Mouse (Mus musculus) adrenal gland, postnatal 36 days (tissue): Measurements from ENCODE around the gene Ogfod3. TPM values are rescaled to one million over a fixed set of nuclear protein-coding genes. Genes with fewer than 3 reads are reported as not detected.

Source experiments
- DNase-seq, 2 experiments: peaks; one replicate each; pipeline ENCODE4 v3.0.0; 2021; ENCODE audit warnings: mixed read lengths in 1 of 2
- total RNA-seq, 2 experiments: library from RNA; stranded (reverse); gene quantifications; 2 replicates each; pipeline ENCODE4 v1.2.3; 2021

The Ogfod3 gene
- total RNA-seq, 2 experiments from 2014 or later: 22.6 to 30.5 TPM

DNA sequence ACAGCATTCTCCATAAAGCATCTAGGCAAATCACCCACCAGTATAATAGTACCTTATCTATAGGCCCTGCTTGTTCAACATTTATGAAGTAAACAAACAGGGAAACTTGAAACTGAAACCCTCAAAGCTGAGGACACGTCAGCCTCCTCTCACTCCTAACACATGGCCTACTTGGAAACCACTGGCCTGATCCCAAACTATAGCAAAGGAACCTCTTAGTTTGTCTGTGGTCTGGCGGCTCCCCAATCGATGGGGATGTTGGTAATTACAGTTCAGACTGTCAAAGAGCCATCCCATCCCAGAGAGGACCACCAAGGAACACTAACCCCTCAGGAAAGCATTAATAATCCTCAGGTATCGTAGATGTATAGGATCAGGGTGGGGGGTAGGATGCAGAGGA, 4.7 kb downstream of the Ogfod3 start:
- DNase-seq: no peak

DNA sequence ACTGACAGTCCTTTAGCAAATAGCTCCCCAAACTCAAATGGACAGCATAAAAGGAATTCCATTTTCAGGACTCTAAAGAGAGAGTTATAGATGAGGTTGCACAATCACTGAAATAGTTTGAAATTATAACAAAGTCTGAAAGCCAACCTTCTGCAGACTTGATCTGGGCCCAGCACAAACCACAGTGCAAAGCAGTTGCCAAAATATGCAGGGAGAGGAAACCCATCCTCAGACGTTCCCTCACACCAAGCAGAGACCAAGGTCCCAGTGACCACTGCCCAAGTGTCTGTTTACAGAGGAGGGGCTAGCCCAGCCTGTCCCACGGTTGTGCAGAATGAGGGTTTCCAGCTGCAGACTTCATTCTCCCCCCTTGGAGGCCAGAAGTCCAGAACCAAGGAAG, 5.9 kb downstream of the Ogfod3 start:
- DNase-seq: no peak

DNA sequence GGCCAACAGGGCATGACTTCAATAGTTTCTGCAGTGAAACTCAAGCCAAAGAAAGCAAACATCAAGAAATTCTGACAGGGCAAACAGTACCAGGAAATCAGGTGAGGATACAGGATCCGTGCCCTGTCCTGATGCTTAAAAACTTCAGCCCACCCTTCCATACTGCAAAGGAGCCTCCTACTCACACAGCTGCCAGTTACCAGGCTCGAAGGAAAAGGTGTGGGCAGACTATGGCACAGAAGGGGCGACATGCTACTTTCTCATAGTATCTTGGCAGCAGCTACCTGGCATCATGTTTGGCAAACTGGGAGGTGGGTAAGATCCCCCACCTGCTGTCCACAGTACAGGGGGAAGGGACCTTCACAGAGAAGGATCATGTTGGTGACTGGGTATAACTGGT, 11.1 kb downstream of the Ogfod3 start:
- no peak for DNase-seq

DNA sequence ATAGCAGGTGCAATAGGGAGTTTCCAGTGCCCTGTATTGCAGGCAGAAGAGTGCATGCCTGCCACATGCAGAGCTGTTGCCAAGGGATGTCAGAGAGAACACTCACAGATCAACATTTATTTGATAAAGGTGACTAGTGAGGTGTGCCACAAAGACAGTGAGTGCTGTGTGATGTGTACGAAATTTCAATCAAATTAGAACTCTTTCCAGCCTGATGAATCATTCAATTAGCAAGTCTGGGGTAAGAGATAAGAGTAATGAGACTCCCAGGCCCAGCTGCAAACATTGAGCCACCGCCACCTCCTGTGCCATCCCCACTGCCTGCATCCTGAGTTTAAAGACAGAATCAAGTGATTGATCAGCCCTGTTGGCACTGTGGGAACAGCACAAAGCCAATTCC, 11.8 kb downstream of the Ogfod3 start:
- no peak for DNase-seq

DNA sequence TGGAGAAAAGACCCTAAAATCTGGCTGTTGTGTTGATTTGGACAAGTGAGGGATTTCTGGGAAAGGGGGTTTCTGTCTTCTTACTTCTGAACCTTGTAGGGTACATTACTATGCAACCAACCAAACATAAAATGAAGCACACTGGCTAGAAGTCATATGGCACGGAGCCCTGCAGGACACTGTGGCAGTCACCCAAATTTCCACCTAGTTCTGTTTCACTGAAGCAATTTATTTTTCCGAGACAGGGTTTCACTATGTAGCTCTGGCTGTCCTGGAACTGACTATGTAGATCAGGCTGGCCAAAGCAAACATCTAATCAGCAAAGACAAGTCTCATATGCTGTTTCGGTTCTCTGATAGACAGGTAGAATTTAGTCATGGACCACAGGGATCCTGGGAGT, 14.8 kb downstream of the Ogfod3 start:
- DNase-seq: peak in 1 of 2 experiments; percentile 42

DNA sequence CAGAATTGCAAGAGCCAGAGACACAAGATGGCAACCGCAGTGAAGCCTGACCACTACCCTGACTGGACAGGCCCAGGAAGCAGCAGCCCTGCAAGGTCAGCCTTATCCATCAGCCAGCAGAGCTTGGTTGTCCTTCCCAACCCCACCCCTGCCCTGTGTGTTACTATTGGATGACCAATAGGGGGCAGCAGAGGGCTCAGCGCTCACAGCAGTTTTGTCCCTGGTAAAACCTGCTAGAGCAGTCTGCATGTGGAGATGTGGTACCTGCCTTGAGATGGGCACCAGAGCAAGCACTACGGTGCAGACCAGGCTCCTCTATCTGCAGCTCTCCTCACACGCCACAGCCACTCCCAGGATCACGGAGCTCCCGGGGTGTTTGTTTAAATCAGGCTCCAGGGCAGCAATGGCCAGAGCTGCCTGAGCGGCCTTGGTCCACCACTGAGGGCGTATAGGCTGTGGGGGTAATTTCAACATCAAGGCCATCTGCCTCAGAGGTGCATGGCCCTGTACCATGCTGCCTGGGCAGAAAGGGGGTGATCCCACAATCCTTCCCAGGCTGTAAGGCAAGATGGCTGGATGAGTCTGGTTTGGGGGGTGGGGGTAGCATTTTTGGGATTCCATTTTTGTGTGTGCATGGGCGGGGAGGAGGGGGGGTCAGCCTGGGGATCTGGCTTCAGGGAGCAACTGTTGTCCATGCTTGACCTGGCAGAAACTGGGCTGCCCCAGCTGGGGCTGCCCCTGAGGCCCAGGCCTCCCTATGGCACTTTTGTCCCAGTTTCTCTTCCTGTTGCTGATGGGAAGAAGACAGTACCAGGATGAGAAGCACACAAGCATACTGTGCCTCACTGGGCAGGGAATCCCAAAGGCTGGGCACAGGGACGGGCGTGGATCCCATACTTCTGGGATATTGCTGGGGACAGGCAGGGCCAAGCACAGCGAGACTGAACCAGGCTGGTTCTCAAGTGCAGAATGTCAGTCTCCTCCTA, 27.9 kb downstream of the Ogfod3 start:
- peak; percentile 59 to 78 for DNase-seq

DNA sequence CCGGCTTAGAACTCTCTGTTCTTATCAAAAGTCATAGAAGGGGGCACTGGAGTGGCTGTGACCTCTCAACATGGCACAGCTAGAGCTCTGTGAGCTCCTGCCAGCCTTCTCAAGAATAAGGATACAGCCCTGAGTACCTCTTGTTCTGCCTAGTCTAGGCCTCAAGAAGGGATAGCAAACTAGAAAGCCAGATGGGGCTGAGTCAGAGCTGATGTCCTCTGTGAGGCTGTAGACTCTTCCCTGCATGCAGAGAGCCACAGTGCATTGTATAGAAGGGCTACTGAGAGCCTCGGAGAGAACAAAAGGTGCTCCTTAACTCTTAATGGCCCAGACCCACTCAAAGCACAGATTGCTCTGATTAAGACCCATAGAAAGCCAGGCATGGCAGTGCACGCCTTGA, 30.3 kb downstream of the Ogfod3 start:
- DNase-seq: no peak

DNA sequence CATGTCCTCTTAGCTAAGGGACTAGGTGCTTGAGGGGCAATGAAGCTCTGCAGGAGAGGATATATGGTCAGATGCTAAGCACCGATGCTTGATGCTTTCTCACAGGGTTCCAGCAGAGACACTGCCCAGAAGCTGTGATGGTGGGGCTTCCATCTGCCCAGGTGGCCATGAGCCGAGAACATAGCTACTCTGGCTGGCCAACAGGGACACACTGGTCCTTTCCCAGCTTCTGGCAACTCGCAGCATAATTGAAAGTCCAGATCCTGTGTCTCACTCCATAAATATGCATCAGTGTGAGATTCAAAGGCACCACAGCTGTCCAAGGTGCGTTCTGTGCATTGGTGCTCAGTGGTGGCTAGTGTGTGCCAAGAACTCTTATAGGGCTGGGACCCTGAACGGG, 31.3 kb downstream of the Ogfod3 start:
- DNase-seq: no peak

DNA sequence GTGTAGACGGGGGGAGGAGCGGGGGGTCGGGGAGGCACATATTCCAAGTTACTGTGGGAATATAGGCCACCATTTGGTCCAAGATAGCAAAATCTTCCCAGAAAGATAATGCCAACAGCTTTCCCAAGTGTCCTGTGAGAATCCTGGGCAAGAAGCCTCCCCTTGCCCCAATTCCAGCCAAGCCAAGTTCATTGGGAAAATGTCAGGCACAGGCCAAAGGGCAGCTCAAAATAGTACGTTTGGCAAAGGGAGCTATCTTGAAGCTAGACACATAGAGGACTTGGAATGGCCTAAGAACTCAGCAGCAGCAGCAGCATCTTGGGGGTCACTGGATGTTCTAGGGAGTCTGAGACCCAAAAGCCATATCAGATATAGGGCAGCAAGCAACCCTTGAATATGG, 40.8 kb downstream of the Ogfod3 start:
- no peak for DNase-seq

DNA sequence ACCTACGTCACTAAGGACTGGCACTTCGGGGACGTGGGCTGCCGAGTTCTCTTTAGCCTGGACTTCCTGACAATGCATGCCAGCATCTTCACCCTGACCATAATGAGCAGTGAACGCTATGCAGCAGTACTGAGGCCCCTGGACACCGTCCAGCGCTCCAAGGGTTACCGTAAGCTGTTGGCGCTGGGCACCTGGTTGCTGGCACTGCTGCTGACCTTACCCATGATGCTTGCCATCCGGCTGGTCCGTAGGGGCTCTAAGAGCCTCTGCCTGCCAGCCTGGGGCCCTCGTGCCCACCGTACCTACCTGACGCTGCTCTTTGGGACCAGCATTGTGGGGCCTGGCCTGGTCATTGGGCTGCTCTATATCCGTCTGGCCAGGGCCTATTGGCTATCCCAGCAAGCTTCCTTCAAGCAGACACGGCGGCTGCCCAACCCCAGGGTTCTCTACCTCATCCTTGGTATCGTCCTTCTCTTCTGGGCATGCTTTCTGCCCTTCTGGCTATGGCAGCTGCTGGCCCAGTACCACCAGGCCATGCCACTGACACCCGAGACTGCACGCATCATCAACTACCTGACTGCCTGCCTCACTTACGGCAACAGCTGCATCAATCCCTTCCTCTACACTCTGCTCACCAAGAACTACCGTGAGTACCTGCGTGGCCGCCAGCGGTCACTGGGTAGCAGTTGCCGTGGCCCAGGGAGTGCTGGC, 43.7 kb downstream of the Ogfod3 start:
- DNase-seq: no peak

DNA sequence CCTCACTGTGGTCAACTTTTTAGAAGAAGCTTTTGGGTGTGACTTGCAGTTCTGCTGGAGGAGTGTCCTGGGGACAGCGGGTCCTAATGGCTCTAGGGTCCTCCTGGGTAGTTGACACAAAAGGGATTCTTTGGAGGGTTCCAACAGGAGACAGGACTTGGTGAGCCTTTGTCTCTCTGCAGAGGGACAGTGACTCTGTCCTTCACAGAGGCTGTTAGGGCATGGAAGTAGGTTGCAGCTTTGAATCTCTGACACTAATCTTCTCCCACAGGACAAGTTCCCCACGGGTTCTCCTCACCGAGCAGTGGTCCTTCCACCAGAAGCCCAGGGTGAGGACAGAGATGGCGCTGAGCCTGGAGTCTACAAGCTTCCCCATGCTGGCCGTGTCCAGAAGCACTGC, 44.5 kb downstream of the Ogfod3 start, which contains the start of gene Uts2r:
Uts2r (plus strand) TSS at position 301 of the 400 bp plus-strand sequence.
- no peak for DNase-seq

DNA sequence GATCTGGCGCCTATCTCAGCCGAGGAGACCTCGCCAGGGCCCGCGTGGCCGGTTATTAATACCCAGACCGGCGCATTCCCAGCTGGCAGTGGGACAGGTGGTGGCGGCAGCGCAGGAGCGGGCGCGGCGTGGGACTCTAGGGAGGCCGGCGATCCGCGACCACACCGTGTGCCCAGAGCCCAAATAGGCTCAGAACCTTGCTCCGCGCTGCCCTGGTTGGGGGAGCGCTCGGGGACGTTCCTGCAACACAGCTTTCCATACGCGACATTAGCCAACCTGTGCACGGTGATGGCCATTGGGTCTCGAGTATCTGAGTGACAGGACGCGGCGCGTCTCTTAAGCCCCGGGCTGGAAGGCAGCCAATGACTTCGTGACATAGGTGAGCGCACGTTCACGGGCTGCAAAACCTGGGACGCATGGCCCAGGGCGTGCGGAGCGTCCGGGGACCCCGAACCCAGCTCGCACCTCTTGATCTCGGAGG, 48.1 kb downstream of the Ogfod3 start:
- DNase-seq: peak; percentile 30 to 42

DNA sequence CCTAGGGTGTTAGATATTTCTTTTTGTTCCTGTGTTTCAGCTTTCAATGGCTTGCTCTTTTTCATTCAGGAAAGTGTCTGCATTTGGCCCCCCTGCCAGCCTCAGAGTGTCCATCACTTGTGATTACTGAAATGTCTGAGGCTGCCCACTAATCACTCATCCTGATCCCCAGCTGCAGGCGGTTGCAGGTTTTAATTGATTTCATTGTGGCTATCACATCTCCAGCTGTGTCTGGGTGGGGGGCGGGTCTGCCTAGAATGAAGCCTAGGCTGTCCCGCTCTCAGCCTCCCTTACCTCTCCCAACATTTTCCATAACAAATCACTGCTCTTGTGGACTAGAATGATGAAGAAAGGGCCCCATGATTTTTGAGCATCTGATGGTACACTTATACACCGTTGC, 50.3 kb downstream of the Ogfod3 start:
- DNase-seq: no peak

DNA sequence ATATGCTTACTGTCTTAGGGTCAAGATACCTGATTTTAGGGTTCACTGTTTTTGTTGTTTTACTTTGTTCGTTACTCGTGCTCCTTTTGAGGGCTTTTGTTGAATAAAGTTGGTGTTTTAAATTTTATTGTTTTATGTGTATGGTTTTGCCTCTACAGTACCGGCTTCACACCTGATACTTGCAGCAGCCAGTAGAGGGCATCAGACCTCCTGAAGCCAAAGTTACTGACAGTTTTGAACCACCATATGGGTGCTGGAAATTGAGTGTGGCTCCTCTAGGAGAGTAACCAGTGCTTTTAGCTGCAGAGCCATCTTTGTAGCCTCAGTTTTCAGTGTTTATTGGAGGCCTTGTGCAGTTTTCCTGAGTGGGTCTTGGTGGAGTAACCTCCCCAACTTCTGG, 56.3 kb downstream of the Ogfod3 start:
- no peak for DNase-seq

DNA sequence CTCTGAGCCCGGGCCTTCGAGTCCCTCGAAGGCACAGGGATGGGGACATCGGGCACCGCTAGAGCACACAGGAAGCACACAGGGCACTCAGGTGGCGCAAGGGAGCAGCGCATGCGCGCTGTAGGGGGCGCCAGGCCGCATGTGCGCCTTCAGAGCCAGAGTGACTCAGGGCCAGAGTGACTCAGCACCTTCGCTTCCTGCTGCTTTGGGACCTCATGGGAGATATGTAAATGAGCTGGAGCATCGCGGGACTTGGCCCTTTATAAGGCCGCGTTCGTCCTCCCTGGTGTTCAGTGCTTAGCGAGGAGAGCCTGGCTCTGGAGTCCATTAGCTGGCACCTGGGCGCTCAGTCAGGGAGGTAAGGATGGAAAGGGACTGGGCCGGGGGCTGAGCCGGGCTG, 58.6 kb downstream of the Ogfod3 start, which contains the start of gene Tex19.1:
Tex19.1 (plus strand) TSS at position 279 of the 400 bp plus-strand sequence.
- no peak for DNase-seq

DNA sequence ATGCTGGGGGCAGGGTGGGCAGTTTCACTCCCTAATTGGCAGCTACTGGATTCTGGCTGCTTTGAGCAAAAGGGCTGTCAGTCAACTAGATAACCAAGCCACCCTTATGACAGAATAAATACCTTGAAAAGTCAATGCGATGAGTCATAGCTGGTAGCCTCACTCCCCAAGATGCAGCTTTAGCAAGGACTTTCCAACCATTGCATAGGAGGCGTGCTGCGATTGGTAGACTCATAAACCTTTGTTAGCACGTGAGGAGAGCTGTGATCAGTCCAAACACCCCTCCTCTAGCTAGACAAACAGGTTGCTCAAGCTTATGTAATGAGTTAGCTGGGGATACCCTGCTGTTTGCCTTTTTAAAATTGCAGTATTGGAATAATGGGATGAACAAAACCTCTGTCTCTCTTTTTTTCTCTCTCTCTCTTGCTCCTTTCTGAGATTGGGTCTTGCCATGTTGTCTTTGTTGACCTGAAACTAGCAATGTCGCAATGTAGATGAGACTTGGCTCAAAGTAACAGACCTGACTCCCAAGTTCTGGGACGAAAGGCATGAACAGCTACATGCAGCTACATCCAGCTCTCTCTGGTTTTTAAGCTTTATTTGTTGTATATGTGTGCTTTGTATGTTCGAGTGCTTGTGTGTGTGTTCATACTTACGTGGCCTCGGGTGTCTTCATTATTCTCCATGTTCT, 61.0 kb downstream of the Ogfod3 start:
- peak; percentile 15 to 16 for DNase-seq

DNA sequence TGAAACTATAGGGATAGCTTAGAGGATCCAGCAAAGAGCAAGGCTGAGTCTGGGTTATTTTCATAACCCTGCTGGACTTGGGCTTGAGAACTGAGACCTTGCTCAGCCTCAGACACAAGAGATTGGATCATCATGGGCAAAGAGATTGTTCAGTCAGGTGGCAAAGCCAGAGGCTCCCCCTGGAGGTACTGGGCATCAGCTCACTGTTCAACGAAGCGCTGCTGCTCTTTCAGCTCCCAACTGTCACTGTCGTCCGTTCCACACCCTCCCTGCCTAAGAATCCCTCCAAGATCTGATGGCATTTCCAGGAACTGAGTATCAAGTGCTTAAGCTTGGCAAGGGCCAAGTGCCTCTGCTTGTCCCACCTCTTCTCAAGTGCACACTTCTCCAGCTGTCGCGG, 65.8 kb downstream of the Ogfod3 start:
- peak in 1 of 2 experiments; percentile 43 for DNase-seq

DNA sequence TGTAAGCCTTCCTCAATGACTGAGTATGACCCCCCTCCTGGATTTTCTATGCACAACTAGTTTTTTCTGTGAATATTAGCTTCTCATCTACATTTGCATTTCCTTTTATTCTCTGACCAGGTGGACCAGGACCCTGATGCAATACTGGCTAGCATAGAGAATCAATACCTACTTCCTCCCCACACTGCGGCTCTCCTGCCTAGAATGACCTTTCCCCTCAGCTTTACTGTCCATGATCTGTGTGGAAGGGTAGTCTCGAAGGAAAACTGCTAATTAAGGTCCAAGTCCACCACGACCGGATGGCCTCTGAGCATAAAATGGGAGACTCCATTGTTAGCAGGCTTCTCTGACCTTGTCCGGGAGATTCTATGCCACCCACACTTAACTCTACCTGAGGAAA, 66.8 kb downstream of the Ogfod3 start:
- no peak for DNase-seq

DNA sequence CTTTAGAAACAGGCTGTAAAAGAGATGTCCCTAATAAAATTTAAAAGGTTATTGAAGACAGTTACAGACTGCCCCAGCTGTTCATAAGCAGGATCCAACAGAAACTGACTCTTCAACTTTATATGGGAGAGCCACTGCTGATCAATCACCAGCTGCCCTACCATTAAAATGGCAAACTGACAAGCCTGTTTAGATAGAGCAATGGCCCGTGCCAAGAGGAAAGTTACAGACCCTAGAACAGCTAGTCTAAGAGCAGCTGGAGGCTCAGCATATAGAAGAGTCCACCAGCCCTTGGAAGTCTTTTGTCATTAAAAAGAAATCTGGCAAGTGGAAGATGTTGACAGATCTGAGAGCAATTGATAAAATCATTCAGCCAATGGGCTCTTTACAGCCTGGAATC, 69.9 kb downstream of the Ogfod3 start:
- no peak for DNase-seq

DNA sequence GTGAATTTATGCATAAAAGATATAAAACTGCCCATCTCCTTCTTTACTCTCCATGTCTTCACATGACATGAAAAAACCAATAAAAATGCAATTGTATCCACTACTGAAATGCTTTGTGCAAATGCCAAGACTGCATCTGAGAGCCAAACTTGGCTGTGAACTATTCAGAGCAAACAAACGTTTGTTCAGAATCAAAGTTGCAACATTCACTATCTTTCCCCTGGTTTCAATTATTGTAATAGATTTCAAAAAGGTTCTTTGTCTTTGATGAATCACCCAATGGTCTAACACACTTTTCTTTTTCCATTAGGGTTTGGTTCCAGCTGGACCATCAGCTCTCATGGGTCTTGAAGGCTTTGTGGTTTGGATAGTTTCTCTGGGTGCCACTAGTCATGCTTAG, 74.9 kb downstream of the Ogfod3 start:
- DNase-seq: no peak
